Mouse (Mus musculus): ENCODE results near the gene Ndufa3.

Ndufa3 gene

GRCm38 (mm10) chr7:3608668-3609067, 8.5 kb upstream of the Ndufa3 start:
- in situ Hi-C loops (cut with MboI, MseI): loop anchor here (25.0 kb wide), 1 partner anchor 229 kb away; the partner anchor contains the start of genes Gm15448 and Pira2

GRCm38 (mm10) chr7:3609082-3609481, 8.1 kb upstream of the Ndufa3 start:
- in situ Hi-C loops (cut with MboI, MseI): loop anchor here (25.0 kb wide), 1 partner anchor 228 kb away; the partner anchor contains the start of genes Gm15448 and Pira2

DNA sequence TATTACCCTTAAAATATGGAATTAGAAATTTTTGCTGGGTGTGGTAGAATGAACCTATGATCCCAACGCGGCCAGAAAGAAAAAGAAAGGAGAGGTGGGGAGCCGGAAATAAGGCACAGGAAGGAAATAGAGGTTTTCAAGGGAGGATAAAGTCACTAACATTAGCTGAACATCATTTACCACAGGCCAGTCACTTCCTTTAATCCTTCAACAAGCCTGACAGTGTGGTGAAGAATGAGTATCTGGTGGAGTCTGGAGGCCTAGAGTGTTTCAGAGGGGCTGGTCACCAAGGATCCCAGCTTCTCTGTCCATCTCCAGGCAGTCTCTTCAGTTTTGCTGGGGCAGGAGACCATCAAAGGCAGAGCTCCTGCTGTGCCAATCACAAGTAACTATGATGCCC, 6.7 kb upstream of the Ndufa3 start:
- in situ Hi-C loops (cut with MboI, MseI): loop anchor here (25.0 kb wide), 1 partner anchor 227 kb away; the partner anchor contains the start of genes Gm15448 and Pira2

DNA sequence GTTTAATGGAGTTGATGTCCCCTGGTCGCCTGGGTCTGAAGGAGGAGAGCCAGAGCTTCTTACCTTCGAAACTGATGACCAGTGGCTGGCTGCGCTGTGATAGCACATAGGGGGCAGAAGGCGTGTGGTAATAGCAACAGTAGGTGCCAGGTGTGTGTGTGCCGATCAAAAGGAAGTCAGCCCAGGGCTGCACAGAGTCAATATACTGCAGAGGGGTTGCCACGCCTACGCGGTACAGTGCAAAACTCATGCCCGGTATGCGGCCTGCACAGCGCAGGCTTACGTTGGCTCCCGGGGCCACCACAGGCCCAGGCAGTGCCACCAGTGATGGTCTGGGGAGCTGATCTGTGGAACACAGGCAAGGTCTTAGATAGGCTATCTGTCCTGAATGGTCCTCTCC, 6.2 kb upstream of the Ndufa3 start:
- in situ Hi-C loops (cut with MboI, MseI): loop anchor here (25.0 kb wide), 1 partner anchor 226 kb away; the partner anchor contains the start of genes Gm15448 and Pira2

GRCm38 (mm10) chr7:3614021-3614420, 3.2 kb upstream of the Ndufa3 start:
- in situ Hi-C loops (cut with MboI, MseI): loop anchor here (25.0 kb wide), 1 partner anchor 223 kb away; the partner anchor contains the start of genes Gm15448 and Pira2

DNA sequence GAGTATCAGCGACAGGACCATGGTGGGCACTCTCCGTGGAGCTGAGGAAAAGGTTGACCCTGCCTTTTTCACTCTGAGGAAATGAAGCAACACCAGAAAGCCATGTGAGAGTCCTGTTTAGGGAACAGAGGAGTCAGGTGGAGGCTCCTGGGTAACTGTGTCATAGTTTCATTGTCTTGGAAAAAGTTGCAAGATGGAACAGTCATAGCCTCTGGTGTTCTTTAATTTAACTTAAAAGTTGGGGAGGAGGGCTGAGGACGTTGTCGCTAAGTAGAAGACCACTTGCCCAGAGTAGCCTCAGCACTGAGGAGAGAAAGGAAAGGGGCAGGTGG, 1.1 kb upstream of the Ndufa3 start, which contains the start of gene Oscar:
Oscar (minus strand) TSS at position 101 of the 332 bp plus-strand sequence.
- in situ Hi-C loops (cut with MboI, MseI): loop anchor here (25.0 kb wide), 1 partner anchor 221 kb away; the partner anchor contains the start of genes Gm15448 and Pira2

DNA sequence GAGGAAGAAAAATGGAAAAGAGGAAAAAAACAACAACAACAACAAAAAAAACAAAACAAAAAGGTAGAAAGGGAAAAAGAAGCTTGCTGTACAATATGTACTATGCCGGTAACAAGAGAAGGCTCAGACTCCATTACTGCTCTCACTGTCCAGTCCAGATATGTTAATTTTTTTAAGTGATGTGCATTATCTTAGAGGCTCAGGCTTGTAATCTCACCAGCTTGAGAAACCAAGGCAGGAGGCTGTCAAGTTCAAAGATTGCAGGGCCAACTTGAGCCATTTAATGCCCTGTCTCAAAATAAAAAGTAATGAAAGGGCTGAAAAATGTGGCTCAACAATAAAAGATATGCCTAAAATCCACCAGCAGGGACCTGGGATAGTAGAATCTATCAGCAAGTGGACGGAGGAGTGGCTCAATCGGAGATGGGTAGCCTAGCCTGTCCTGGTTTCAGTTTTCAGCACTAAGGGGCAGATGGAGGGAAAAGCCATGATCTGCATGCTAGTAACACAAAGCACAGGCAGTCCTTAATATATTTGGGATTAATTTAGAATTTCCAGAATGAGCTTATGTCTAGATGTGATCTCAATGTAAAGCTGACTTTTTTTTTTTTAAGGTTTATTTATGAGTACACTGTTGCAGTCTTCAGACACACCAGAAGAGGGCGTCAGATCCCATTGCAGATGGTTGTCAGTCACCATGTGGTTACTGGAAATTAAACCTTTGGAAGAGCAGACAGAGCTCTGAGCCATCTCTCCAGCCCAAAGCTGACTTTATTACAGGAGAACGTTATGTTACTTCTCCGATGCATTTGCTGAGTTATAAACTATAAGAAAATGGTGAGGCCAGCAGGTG, 558 bp upstream of the Ndufa3 start:
- in situ Hi-C loops (cut with MboI, MseI): loop anchor here (25.0 kb wide), 1 partner anchor 221 kb away; the partner anchor contains the start of genes Gm15448 and Pira2

DNA sequence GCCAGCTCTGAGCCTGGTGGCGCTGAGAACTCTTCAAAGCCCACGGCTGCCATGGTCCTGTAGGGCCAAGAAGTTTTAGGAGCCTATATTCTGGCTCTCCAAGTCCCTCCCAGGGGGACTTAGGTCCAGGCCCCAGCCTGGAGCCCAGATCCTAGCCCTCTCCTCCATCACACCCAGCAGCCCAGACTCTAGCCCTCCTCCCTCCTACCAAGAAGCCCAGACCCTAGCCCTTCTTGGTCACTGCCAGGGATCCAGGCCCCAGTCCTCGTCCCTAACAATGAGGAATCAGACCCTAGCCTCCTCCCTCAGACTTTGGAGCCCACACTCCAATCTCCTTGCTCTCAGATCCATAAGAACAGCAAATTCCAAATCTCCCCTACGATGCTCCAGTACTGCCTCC, 11.9 kb downstream of the Ndufa3 start:
- in situ Hi-C loops (cut with MboI, MseI): loop anchor here (10.0 to 25.0 kb wide), 3 partner anchors 516 to 1433 kb away; partner anchors contain the start of genes Ppp6r1, U2af2 and Zfp580

DNA sequence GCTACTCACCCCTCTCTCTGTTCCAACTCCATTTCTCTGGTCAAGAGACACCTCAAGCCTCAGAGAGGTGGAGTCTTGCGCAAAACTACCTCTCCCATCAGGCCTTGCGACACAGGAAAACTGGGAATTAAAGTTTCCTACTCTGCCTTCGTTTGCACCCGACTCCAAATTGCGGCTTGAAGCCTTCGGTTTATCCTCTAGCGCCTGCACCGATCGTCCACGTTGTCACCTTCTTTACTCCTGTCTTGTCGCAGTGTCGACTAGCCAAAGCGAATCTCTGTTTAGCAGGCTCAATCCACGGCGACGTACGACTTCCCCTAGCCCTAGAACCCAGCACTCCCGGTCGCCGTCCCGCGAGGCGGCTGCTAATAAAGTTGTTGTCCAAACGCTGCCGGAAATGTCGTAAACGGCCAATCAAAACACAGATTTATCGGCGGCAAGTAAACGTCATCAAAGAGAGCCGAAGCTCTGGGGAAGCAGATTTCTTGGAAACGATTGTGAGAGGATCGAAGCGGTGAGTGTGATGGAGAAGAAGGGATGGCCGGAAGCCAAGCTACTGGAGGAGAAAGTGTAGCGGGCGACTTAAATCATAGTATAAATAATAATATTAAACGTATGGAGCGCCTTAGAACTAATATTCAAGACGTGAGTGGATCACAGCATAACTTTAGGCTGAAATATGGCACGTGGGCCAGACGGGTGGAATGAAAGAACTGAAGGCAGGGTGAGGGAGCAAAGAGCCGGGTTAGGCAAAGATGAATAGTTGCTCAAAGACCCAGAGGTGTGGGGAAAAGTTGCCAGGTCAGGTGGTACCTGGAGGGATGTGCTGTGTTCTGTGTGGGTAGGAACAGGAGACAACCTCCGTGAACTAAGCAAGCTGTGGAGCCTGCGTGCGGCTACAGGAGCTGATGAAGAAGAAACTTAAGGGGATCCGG, 12.6 kb downstream of the Ndufa3 start, which contains the start of the genes Tfpt and Prpf31:
Tfpt (minus strand) TSS at position 387 of the 935 bp plus-strand sequence.
Prpf31 (plus strand) TSS at position 443 of the 935 bp plus-strand sequence.
- in situ Hi-C loops (cut with MboI, MseI): loop anchor here (10.0 to 25.0 kb wide), 3 partner anchors 515 to 1432 kb away; partner anchors contain the start of genes Ppp6r1, U2af2 and Zfp580

GRCm38 (mm10) chr7:3630478-3630815, 13.3 kb downstream of the Ndufa3 start:
- in situ Hi-C loops (cut with MboI, MseI): loop anchor here (25.0 kb wide), 2 partner anchors 1032 to 1432 kb away; partner anchors contain the start of genes Ppp6r1, U2af2 and Zfp580

DNA sequence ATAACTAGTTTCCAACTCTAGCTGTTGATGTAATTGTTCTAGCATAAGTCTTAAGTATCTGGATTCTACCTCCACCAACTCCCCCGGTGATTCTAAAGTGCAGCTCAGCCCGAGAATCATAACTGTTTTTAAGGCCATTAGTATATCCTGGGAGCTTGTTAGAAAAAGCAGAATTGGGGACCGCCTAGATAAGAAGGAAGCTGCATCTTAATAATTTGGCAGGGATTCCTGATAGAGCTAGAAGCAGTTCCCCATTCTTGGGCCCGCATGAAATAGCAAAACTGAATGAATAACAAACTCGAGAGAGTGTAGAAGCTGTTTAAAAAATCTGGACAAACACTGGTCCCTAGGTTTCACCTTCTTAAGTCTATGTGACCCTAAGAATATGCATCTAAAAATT, 26.2 kb downstream of the Ndufa3 start:
- in situ Hi-C loops (cut with MboI, MseI): loop anchor here (25.0 kb wide), 2 partner anchors 1019 to 1419 kb away; partner anchors contain the start of genes Ppp6r1, U2af2 and Zfp580

GRCm38 (mm10) chr7:3643843-3644242, 26.7 kb downstream of the Ndufa3 start:
- in situ Hi-C loops (cut with MboI, MseI): loop anchor here (25.0 kb wide), 2 partner anchors 1018 to 1418 kb away; partner anchors contain the start of genes Ppp6r1, U2af2 and Zfp580

DNA sequence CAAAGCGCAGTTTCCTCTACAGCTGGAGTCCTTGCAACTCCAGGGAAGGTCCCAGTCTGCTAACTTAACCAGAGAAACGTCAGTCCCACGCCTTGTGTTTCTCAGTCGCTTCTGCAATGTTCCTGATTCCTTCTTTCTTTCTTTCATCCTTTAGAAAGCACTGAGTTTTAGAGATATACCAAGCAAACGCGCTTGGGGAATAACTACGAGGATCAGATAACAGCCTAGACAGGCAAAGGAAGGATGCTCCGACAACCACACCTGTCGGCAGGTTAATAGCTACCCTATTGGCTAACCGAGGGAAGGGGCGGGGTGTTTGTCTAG, 27.1 kb downstream of the Ndufa3 start:
- in situ Hi-C loops (cut with MboI, MseI): loop anchor here (25.0 kb wide), 2 partner anchors 1018 to 1418 kb away; partner anchors contain the start of genes Ppp6r1, U2af2 and Zfp580

DNA sequence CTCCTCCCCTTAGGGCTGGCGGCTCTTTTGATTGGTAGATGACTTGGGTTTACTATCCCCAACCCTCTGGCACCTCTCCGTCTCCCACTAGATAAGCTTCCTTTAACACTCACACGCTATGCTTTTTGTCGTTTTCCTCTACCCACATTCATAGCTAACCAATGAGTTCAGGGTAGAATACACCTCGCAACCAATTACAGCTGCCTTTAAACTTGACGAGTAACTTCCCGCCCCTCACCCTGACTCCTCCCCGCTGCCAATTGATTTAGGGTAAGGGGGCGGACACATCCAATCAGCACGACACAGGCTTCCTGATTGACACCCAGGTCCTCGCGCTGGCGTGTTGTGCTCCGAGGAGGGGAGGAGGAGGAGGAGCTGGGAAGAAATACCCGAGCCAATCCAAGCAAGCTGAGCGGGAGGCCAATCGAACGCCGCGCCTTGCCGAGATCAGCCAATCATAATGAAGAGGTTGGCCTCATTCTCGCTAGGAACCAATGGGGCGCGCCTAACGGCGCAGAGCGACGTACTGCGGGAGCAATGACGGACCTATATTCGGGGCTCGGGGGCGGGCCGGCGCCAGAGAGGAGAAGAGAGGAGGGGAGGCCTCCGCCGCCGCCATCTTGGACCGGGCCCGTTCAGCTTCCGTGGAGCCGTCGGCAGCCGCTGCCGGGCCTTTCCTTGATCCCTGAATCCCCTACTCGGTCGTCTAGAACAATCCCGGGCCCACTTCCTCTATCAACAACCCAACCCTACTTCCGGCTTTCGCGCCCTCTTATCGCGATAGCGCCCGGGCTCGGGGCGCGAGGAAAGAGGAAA, 27.7 kb downstream of the Ndufa3 start, which contains the start of gene Cnot3:
Cnot3 (plus strand) TSS at position 597 of the 816 bp plus-strand sequence.
- in situ Hi-C loops (cut with MboI, MseI): loop anchor here (25.0 kb wide), 2 partner anchors 1017 to 1417 kb away; partner anchors contain the start of genes Ppp6r1, U2af2 and Zfp580

DNA sequence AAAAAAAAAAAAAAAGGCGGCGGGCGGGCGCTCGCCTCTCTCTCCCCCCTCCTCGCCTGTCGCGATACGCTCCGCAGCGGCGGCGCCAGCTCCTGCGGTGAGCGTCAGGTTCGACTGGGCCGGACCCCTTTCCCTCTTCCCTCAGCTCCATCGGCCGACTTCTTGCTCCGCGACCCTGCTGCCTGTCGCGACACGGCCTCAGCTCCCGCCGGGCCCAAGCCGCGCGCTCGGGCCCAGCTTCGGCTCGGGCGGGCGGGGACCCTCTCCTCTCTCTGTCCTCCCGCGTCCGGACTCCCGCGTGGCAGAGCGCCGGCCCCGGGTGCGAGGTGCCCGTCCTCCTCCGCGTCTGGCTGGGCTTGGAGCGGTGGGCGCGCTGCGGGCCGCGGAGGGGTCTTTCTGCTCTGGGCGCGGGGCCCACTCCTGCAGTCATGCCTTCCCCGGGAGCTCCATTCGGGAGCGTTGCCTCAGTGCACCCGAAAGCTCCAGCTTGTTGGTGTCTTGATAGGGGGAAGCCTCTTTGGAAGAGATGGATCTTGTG, 28.4 kb downstream of the Ndufa3 start:
- in situ Hi-C loops (cut with MboI, MseI): loop anchor here (25.0 kb wide), 2 partner anchors 1017 to 1417 kb away; partner anchors contain the start of genes Ppp6r1, U2af2 and Zfp580

DNA sequence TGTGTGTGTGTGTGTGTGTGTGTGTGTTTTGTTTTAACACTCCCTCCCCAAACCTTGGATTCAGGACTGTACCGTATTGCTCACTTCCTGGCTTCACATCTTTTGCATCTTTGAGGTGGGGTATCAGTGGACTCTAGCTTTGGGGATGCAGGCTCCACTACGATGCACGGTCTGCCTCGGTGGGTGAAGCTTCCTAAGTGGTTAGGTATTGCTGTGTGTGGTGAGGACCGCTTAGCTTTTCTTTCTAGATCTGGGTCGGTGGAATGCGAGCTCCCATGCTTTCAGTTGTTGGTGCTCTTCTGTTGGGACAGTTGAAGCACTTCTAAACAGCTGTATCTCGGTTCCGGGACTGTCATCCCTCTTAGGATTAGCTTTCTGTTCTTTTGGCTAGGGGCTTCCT, 29.0 kb downstream of the Ndufa3 start:
- in situ Hi-C loops (cut with MboI, MseI): loop anchor here (25.0 kb wide), 2 partner anchors 1016 to 1416 kb away; partner anchors contain the start of genes Ppp6r1, U2af2 and Zfp580

DNA sequence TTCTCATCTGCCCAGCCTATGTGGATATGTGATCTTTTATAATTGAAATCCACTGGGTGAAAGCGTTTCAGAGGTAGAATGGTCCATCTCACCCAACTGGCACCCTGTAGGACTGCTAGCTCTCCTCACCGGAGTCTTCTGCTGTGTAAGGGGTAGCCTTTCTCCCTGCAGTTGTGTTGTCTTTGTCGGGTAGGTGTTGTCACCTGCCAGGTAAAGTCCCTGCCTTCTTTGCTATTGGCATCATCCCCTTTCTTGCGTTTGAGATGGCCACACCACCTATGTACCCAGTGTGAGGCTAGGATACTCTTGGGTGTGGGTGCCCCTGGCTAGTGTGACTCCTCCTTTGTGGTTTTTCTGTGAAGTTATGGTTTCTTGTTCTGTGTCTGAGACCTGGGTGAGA, 29.5 kb downstream of the Ndufa3 start:
- in situ Hi-C loops (cut with MboI, MseI): loop anchor here (25.0 kb wide), 2 partner anchors 1016 to 1416 kb away; partner anchors contain the start of genes Ppp6r1, U2af2 and Zfp580

DNA sequence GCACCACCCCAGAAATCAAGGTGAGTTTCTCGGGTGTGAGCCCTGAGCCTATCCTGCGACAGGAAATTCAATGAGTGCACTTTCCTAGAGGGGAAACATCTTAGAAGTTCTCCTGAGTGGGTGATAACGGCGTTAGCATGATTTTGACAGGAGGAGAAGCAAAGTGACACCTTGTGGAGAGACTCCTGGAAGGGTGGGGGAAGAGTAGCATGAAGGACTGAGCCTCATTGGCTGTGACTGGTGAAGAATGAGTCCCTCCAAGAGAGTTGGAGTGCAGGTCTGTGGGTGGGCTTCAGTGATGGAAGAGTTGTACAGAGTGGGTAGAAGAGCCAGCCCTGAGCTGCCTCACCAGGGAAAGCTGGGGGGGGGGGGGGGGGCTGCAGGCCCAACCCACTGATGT, 39.8 kb downstream of the Ndufa3 start:
- in situ Hi-C loops (cut with MboI, MseI): no loop called here

DNA sequence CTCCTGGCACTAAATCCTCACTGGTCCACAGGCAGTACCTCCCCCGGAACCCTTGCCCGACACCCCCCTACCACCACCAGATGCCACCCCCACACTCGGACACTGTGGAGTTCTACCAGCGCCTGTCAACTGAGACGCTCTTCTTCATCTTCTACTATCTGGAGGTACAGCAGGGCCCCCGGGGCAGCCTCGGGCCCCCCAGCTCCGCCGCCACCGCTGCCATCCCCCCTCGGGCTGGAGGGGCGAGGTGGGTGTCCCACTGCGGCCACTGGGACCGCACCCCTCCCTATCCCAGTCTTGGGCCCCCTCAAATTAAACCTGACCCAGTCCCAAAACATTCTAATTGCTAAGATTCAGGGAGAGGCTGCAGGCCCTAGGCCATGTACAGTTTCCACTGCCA, 41.4 kb downstream of the Ndufa3 start:
- in situ Hi-C loops (cut with MboI, MseI): no loop called here

All from T-helper 1 cell (primary cell).